Mouse (Mus musculus): ENCODE data around the gene Dsn1. TPM values are rescaled to one million over a fixed set of nuclear protein-coding genes. Genes with fewer than 3 reads are reported as not detected.
A peak's percentile ranks its signal among the peaks of the same experiment; 100 is the strongest.

Gene Dsn1
- polyA plus RNA-seq, 1 experiment = 5.4 TPM

- no peak for TF ChIP-seq POLR2A (IDR thresholded peaks at IDR 0.05; ENCODE audit: extremely low read depth, insufficient read depth, low read length)
- no peak for TF ChIP-seq CTCF (IDR thresholded peaks at IDR 0.05; ENCODE audit: extremely low read depth, insufficient read depth, low read length)
- Histone ChIP-seq H3K4me1 (ENCODE audit: control insufficient read depth, insufficient read depth, low read length) (peaks cover 6% of the 10 kb centered on the region; the same call in 1 of the 2 replicates), H3K4me3 (ENCODE audit: insufficient read depth, low read length) (no peak overlapping the region), H3K27ac (ENCODE audit: insufficient read depth, low read length) (no peak overlapping the region)
Observed at GRCm38 (mm10) chr2:156981291-156981690, 25.7 kb downstream of the Dsn1 start.

GRCm38 (mm10) chr2:156980059-156980458 is 26.9 kb downstream of the Dsn1 start:
- Histone ChIP-seq H3K4me1 (ENCODE audit: control insufficient read depth, insufficient read depth, low read length) (peaks cover 7% of the 10 kb centered on the region; the same call in 1 of the 2 replicates), H3K27ac (ENCODE audit: insufficient read depth, low read length) (no peak overlapping the region), H3K4me3 (ENCODE audit: insufficient read depth, low read length) (no peak overlapping the region)
- TF ChIP-seq POLR2A (IDR thresholded peaks at IDR 0.05; ENCODE audit: extremely low read depth, insufficient read depth, low read length) = no peak

- no peak for TF ChIP-seq POLR2A (IDR thresholded peaks at IDR 0.05; ENCODE audit: extremely low read depth, insufficient read depth, low read length)
- no peak for TF ChIP-seq CTCF (IDR thresholded peaks at IDR 0.05; ENCODE audit: extremely low read depth, insufficient read depth, low read length)
- Histone ChIP-seq H3K27ac (ENCODE audit: insufficient read depth, low read length) (no peak overlapping the region), H3K4me3 (ENCODE audit: insufficient read depth, low read length) (no peak overlapping the region), H3K4me1 (ENCODE audit: control insufficient read depth, insufficient read depth, low read length) (peaks cover 17% of the 10 kb centered on the region)
Observed at GRCm38 (mm10) chr2:156976711-156977110, 30.2 kb downstream of the Dsn1 start.

GRCm38 (mm10) chr2:156974967-156975366 is 32.0 kb downstream of the Dsn1 start:
- Histone ChIP-seq H3K4me1 (ENCODE audit: control insufficient read depth, insufficient read depth, low read length) (peaks cover 17% of the 10 kb centered on the region), H3K27ac (ENCODE audit: insufficient read depth, low read length) (peak overlapping the region; percentile 17; the same call in 1 of the 2 replicates), H3K4me3 (ENCODE audit: insufficient read depth, low read length) (no peak overlapping the region)
- TF ChIP-seq CTCF (IDR thresholded peaks at IDR 0.05; ENCODE audit: extremely low read depth, insufficient read depth, low read length) (no peak), POLR2A (IDR thresholded peaks at IDR 0.05; ENCODE audit: extremely low read depth, insufficient read depth, low read length) (no peak)

- Histone ChIP-seq H3K27ac (ENCODE audit: insufficient read depth, low read length) (peak overlapping the region; percentile 68), H3K4me3 (ENCODE audit: insufficient read depth, low read length) (no peak overlapping the region)
Observed at GRCm38 (mm10) chr2:156973316-156974100, 33.4 kb downstream of the Dsn1 start.

GRCm38 (mm10) chr2:156970253-156970652 is 36.7 kb downstream of the Dsn1 start:
- Histone ChIP-seq H3K27ac (ENCODE audit: insufficient read depth, low read length) (no peak overlapping the region), H3K4me3 (ENCODE audit: insufficient read depth, low read length) (no peak overlapping the region), H3K4me1 (ENCODE audit: control insufficient read depth, insufficient read depth, low read length) (peaks cover 19% of the 10 kb centered on the region)
- no peak for TF ChIP-seq CTCF (IDR thresholded peaks at IDR 0.05; ENCODE audit: extremely low read depth, insufficient read depth, low read length)
- no peak for TF ChIP-seq POLR2A (IDR thresholded peaks at IDR 0.05; ENCODE audit: extremely low read depth, insufficient read depth, low read length)

More at GRCm38 (mm10) chr2:156973316-156974100, 33.4 kb downstream of the Dsn1 start:
- TF ChIP-seq POLR2A (IDR thresholded peaks at IDR 0.05; ENCODE audit: extremely low read depth, insufficient read depth, low read length) = no peak
- peaks cover 20% of the 10 kb centered on the region for H3K4me1 ChIP-seq (ENCODE audit: control insufficient read depth, insufficient read depth, low read length)

GRCm38 (mm10) chr2:156968501-156968900 is 38.5 kb downstream of the Dsn1 start:
- H3K4me1 ChIP-seq (ENCODE audit: control insufficient read depth, insufficient read depth, low read length) = peaks cover 14% of the 10 kb centered on the region
- H3K27ac ChIP-seq (ENCODE audit: insufficient read depth, low read length) = no peak overlapping the region
- TF ChIP-seq CTCF (IDR thresholded peaks at IDR 0.05; ENCODE audit: extremely low read depth, insufficient read depth, low read length) = no peak
- no peak for TF ChIP-seq POLR2A (IDR thresholded peaks at IDR 0.05; ENCODE audit: extremely low read depth, insufficient read depth, low read length)

GRCm38 (mm10) chr2:156967388-156967787 is 39.6 kb downstream of the Dsn1 start:
- Histone ChIP-seq H3K4me1 (ENCODE audit: control insufficient read depth, insufficient read depth, low read length) (peaks cover 9% of the 10 kb centered on the region), H3K4me3 (ENCODE audit: insufficient read depth, low read length) (no peak overlapping the region), H3K27ac (ENCODE audit: insufficient read depth, low read length) (no peak overlapping the region)
- TF ChIP-seq CTCF (IDR thresholded peaks at IDR 0.05; ENCODE audit: extremely low read depth, insufficient read depth, low read length) (no peak), POLR2A (IDR thresholded peaks at IDR 0.05; ENCODE audit: extremely low read depth, insufficient read depth, low read length) (no peak)

More at GRCm38 (mm10) chr2:156968501-156968900, 38.5 kb downstream of the Dsn1 start:
- no peak overlapping the region for H3K4me3 ChIP-seq (ENCODE audit: insufficient read depth, low read length)

- H3K27ac ChIP-seq (ENCODE audit: insufficient read depth, low read length) = no peak overlapping the region
- no peak overlapping the region for H3K4me3 ChIP-seq (ENCODE audit: insufficient read depth, low read length)
- TF ChIP-seq POLR2A (IDR thresholded peaks at IDR 0.05; ENCODE audit: extremely low read depth, insufficient read depth, low read length) = no peak
- no peak for TF ChIP-seq CTCF (IDR thresholded peaks at IDR 0.05; ENCODE audit: extremely low read depth, insufficient read depth, low read length)
- H3K4me1 ChIP-seq (ENCODE audit: control insufficient read depth, insufficient read depth, low read length) = peaks cover 7% of the 10 kb centered on the region
Observed at GRCm38 (mm10) chr2:156963891-156964290, 43.1 kb downstream of the Dsn1 start.
